Mouse (Mus musculus): Measurements from ENCODE around the gene Chd2. TPM values are rescaled to one million over a fixed set of nuclear protein-coding genes. Genes with fewer than 3 reads are reported as not detected.
"Not testable (repeated sequence)": the region's sequence is repeated elsewhere in the genome, so short reads cannot be mapped to it uniquely, and the experiment has no call there.

The Chd2 gene
- polyA plus RNA-seq, 1 experiment: 88.1 TPM

DNA sequence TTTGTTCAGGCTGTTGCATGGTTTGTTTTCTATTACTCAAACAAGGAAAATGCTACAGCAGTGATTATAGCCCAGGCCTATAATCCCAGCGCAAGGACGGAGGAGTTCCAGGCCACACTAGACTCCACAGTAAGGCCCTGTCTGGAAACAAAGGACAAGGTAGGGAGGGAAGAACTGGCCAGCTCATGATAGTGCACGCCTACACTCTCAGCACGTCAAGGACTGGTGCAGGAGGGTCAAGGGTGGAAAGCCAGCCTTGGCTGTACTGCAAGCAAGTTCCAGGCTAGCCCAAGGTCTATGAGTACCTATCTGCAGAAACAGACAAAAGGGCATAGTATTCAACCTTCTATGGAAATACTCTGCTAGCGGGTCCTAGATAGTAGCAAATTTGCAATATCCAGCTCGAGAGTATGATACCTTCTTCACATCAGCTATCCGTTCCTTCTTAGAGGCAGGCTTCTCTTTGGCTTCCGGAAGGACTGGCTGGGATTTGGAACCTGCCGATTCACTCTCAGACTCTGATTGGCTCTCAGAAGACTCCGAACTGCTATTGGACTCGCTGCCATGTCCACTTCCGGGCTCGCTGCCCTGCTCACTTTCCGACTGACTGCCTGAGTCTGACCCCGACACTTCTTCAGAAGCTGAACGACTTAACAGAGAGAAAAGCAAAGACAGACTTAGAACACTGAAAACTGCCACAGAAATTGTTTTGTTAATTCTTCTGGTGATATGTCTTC, 22.4 kb downstream of the Chd2 start:
- TF ChIP-seq CTCF (IDR thresholded peaks at IDR 0.05; ENCODE audit: borderline replicate concordance, control insufficient read depth, extremely low read depth, insufficient read depth, low read length, poor library complexity) (no peak), POLR2A (IDR thresholded peaks at IDR 0.05; ENCODE audit: control insufficient read depth, extremely low read depth, insufficient read depth, low read length, poor library complexity) (no peak)
- no peak for DNase-seq
- H3K4me1 ChIP-seq (replicated peaks; ENCODE audit: control insufficient read depth, insufficient read depth, low read length): no peaks in the 10 kb centered on the region
- WGBS: 97% methylated on average over 16 of the region's 16 CpGs
- no peak overlapping the region for H3K4me3 ChIP-seq (ENCODE audit: control insufficient read depth, insufficient read depth, low read length)
- H3K27me3 ChIP-seq (ENCODE audit: control insufficient read depth, insufficient read depth, low read length): no peaks in the 10 kb centered on the region
- H3K27ac ChIP-seq (ENCODE audit: control insufficient read depth, insufficient read depth, low read length): no peak overlapping the region
- H3K36me3 ChIP-seq (ENCODE audit: control insufficient read depth, insufficient read depth, low read length): peaks cover 39% of the 10 kb centered on the region

GRCm38 (mm10) chr7:73518373-73518980, 23.2 kb downstream of the Chd2 start:
- not testable (repeated sequence) for H3K4me1 ChIP-seq (replicated peaks; ENCODE audit: control insufficient read depth, insufficient read depth, low read length); H3K4me3 ChIP-seq (ENCODE audit: control insufficient read depth, insufficient read depth, low read length); DNase-seq; H3K27me3 ChIP-seq (ENCODE audit: control insufficient read depth, insufficient read depth, low read length); H3K27ac ChIP-seq (ENCODE audit: control insufficient read depth, insufficient read depth, low read length)
- peaks cover 45% of the 10 kb centered on the region for H3K36me3 ChIP-seq (ENCODE audit: control insufficient read depth, insufficient read depth, low read length)
- WGBS: 94% methylated on average over 6 of the region's 6 CpGs

DNA sequence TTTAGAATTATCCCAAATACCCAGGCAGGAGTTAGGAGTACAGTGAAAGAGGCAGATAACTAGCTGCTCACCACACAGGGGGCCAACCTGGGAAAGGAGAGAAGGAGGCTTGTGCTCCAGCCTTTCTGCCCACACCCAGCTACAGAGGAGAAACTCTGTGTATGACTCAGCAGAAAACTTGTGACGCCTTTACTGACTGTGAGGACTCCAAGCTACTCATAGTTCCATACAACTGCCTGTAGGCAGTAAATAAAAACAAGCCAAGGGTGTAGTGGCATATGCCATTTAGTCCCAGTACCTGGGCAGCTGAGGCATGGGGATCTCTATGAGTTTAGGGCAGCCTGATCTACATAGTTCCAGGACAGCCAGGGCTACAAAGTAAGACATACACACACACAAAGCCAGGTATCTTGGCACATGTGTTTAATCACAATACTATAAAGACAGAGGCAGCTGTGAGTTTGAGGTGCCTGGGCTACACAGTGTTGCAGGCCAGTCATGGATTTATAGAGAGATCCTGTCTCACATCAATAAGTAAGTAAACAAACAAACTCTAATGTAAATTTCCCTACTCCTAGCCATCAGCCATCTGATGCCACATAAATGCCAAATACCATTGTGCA, 24.1 kb downstream of the Chd2 start:
- no peak for DNase-seq
- no peaks in the 10 kb centered on the region for H3K4me1 ChIP-seq (replicated peaks; ENCODE audit: control insufficient read depth, insufficient read depth, low read length)
- TF ChIP-seq POLR2A (IDR thresholded peaks at IDR 0.05; ENCODE audit: control insufficient read depth, extremely low read depth, insufficient read depth, low read length, poor library complexity) (no peak), CTCF (IDR thresholded peaks at IDR 0.05; ENCODE audit: borderline replicate concordance, control insufficient read depth, extremely low read depth, insufficient read depth, low read length, poor library complexity) (no peak)
- H3K27ac ChIP-seq (ENCODE audit: control insufficient read depth, insufficient read depth, low read length): no peak overlapping the region
- H3K4me3 ChIP-seq (ENCODE audit: control insufficient read depth, insufficient read depth, low read length): no peak overlapping the region
- H3K36me3 ChIP-seq (ENCODE audit: control insufficient read depth, insufficient read depth, low read length): peaks cover 54% of the 10 kb centered on the region
- 54% methylated on average over 1 of the region's 1 CpGs for WGBS
- H3K27me3 ChIP-seq (ENCODE audit: control insufficient read depth, insufficient read depth, low read length): no peaks in the 10 kb centered on the region

GRCm38 (mm10) chr7:73516820-73517219, 24.8 kb downstream of the Chd2 start:
- Histone ChIP-seq H3K27ac (ENCODE audit: control insufficient read depth, insufficient read depth, low read length) (no peak overlapping the region), H3K4me3 (ENCODE audit: control insufficient read depth, insufficient read depth, low read length) (no peak overlapping the region), H3K27me3 (ENCODE audit: control insufficient read depth, insufficient read depth, low read length) (no peaks in the 10 kb centered on the region), H3K4me1 (replicated peaks; ENCODE audit: control insufficient read depth, insufficient read depth, low read length) (no peaks in the 10 kb centered on the region), H3K36me3 (ENCODE audit: control insufficient read depth, insufficient read depth, low read length) (peaks cover 59% of the 10 kb centered on the region)
- no peak for DNase-seq
- 97% methylated on average over 5 of the region's 5 CpGs for WGBS
- no peak for TF ChIP-seq POLR2A (IDR thresholded peaks at IDR 0.05; ENCODE audit: control insufficient read depth, extremely low read depth, insufficient read depth, low read length, poor library complexity)
- no peak for TF ChIP-seq CTCF (IDR thresholded peaks at IDR 0.05; ENCODE audit: borderline replicate concordance, control insufficient read depth, extremely low read depth, insufficient read depth, low read length, poor library complexity)

GRCm38 (mm10) chr7:73514560-73514959, 27.1 kb downstream of the Chd2 start:
- Histone ChIP-seq H3K27me3 (ENCODE audit: control insufficient read depth, insufficient read depth, low read length) (no peaks in the 10 kb centered on the region), H3K36me3 (ENCODE audit: control insufficient read depth, insufficient read depth, low read length) (peaks cover 73% of the 10 kb centered on the region), H3K27ac (ENCODE audit: control insufficient read depth, insufficient read depth, low read length) (no peak overlapping the region)

DNA sequence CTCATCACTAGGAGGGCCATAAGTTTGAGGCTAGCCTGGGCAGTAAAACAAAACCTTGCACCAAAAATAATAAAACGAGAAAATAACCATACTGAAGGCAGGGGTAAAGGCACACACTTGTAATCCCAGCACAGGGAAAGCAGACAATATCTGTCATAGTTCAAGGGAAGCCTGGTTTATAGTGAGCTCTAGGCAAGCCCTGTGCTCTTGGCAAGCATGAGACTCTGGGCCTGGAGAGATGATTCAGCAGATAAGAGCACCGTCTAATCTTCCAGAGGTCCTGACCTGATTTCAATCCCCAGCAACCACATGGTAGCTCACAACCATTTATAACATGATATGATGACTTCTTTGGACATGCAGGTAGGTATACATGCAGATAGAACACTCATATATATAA, 29.2 kb downstream of the Chd2 start:
- TF ChIP-seq POLR2A (IDR thresholded peaks at IDR 0.05; ENCODE audit: control insufficient read depth, extremely low read depth, insufficient read depth, low read length, poor library complexity) (no peak), CTCF (IDR thresholded peaks at IDR 0.05; ENCODE audit: borderline replicate concordance, control insufficient read depth, extremely low read depth, insufficient read depth, low read length, poor library complexity) (no peak)
- WGBS: 57% methylated on average over 2 of the region's 2 CpGs
- H3K36me3 ChIP-seq (ENCODE audit: control insufficient read depth, insufficient read depth, low read length): peaks cover 78% of the 10 kb centered on the region

More at GRCm38 (mm10) chr7:73514560-73514959, 27.1 kb downstream of the Chd2 start:
- Histone ChIP-seq H3K4me1 (replicated peaks; ENCODE audit: control insufficient read depth, insufficient read depth, low read length) (no peaks in the 10 kb centered on the region), H3K4me3 (ENCODE audit: control insufficient read depth, insufficient read depth, low read length) (no peak overlapping the region)
- 94% methylated on average over 4 of the region's 4 CpGs for WGBS
- no peak for DNase-seq
- TF ChIP-seq POLR2A (IDR thresholded peaks at IDR 0.05; ENCODE audit: control insufficient read depth, extremely low read depth, insufficient read depth, low read length, poor library complexity) (no peak), CTCF (IDR thresholded peaks at IDR 0.05; ENCODE audit: borderline replicate concordance, control insufficient read depth, extremely low read depth, insufficient read depth, low read length, poor library complexity) (no peak)

More for the DNA sequence above, 29.2 kb downstream of the Chd2 start:
- no peak for DNase-seq
- H3K4me1 ChIP-seq (replicated peaks; ENCODE audit: control insufficient read depth, insufficient read depth, low read length): no peaks in the 10 kb centered on the region
- H3K27ac ChIP-seq (ENCODE audit: control insufficient read depth, insufficient read depth, low read length): no peak overlapping the region
- H3K4me3 ChIP-seq (ENCODE audit: control insufficient read depth, insufficient read depth, low read length): no peak overlapping the region
- no peaks in the 10 kb centered on the region for H3K27me3 ChIP-seq (ENCODE audit: control insufficient read depth, insufficient read depth, low read length)
